Mouse (Mus musculus) ES-Bruce4 (cell line): ENCODE measurements around the gene Scgb1b20. TPM values are rescaled to one million over a fixed set of nuclear protein-coding genes. Genes with fewer than 3 reads are reported as not detected.
"Not testable (repeated sequence)": the region's sequence is repeated elsewhere in the genome, so short reads cannot be mapped to it uniquely, and the experiment has no call there.

Source experiments
- H3K27ac ChIP-seq: 2 replicates; pipeline ENCODE4 v1.5.1; 2012; ENCODE audit warnings: low read length, inconsistent platforms; ENCODE audit not compliant: insufficient read depth
- H3K27me3 ChIP-seq: 2 replicates; pipeline ENCODE4 v1.6.1; 2012; ENCODE audit warnings: mild to moderate bottlenecking, low read length, inconsistent platforms; ENCODE audit not compliant: control insufficient read depth, poor library complexity, insufficient read depth, severe bottlenecking
- H3K36me3 ChIP-seq: 2 replicates; pipeline ENCODE4 v1.6.1; 2012; ENCODE audit warnings: inconsistent platforms, mild to moderate bottlenecking, low read length, moderate library complexity; ENCODE audit not compliant: control insufficient read depth, poor library complexity, insufficient read depth, severe bottlenecking
- H3K4me1 ChIP-seq: one replicate; pipeline ENCODE4 v1.8.1; 2011; ENCODE audit warnings: low read length; ENCODE audit not compliant: control insufficient read depth, insufficient read depth
- H3K4me3 ChIP-seq: 2 replicates; pipeline ENCODE4 v1.5.1; 2011; ENCODE audit warnings: low read depth, mild to moderate bottlenecking, low read length
- H3K9ac ChIP-seq: 2 replicates; pipeline ENCODE4 v1.6.1; 2012; ENCODE audit warnings: low read depth, mild to moderate bottlenecking, inconsistent platforms; ENCODE audit not compliant: poor library complexity, severe bottlenecking
- H3K9me3 ChIP-seq: replicated peaks from 2 replicates; pipeline ENCODE4 v1.6.1; 2012; ENCODE audit warnings: mild to moderate bottlenecking, low read length, inconsistent platforms; ENCODE audit not compliant: control insufficient read depth, poor library complexity, insufficient read depth, severe bottlenecking
- CTCF ChIP-seq: IDR thresholded peaks from one replicate; pipeline ENCODE4 v1.8.1; 2011; ENCODE audit warnings: low read depth, low read length
- EP300 ChIP-seq: IDR thresholded peaks from 2 replicates; pipeline ENCODE4 v1.6.1; 2011; ENCODE audit warnings: low read depth, low read length; ENCODE audit not compliant: insufficient read depth
- POLR2A ChIP-seq: IDR thresholded peaks from one replicate; pipeline ENCODE4 v1.8.1; 2011; ENCODE audit warnings: low read length; ENCODE audit not compliant: insufficient read depth
- polyA plus RNA-seq: library from polyadenylated mRNA; stranded (reverse); fragments of >200 nt; gene quantifications from 2 replicates; pipeline ENCODE4 v1.2.4, GENCODE M21; 2011; ENCODE audit warnings: low read depth; ENCODE audit not compliant: missing spikeins, insufficient read depth, insufficient read length

The Scgb1b20 gene
- polyA plus RNA-seq: not detected in 2 replicates

DNA sequence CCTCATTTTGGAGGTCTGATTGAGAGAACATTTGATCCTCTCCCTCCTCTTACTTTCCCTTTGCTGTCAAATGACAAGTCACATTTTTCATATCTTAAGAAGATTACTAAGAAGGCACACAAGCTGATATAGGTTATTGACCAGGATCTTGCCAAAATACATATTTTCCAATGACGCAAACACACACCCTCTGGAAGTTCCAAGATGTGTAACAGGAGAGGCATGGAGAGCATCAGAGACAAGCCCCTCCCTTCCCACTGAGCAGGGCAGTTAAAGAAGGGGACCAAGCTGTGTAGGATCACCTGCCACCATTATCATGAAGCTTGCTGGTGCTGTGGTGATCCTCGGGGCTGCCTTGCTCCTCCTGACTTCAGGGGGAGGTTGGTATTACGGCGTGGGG is at the start of gene Scgb1b20:
Gene Scgb1b20, plus strand, starts transcription at position 301 of the 400 bp plus-strand sequence.
- not testable (repeated sequence) for H3K36me3 ChIP-seq

DNA sequence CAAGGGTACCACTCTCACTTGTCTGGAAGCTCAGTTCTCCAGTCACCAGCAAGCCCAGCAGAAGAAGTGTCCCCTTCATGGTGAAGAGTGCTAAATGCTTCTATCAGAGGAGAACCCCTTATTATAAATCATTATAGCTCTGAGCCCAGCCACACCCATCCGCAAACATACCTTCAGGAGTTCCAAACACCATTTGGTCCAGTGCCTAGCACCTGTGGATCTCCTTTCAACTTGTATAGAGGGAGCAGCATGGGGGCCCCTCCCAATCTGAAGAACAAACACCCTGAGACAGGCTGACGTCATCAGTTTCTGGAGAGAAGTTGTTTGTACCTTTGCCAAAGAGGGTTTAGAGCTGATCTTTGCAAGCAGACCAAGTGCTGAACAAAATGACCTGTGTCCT is 6.8 kb upstream of the Scgb1b20 start, which contains the start of gene Scgb2b20:
Gene Scgb2b20, minus strand, starts transcription at position 101 of the 400 bp plus-strand sequence.
- H3K9me3 ChIP-seq, H3K27me3 ChIP-seq, H3K4me1 ChIP-seq, H3K27ac ChIP-seq, H3K36me3 ChIP-seq, H3K9ac ChIP-seq, H3K4me3 ChIP-seq: not testable (repeated sequence)

More for the DNA sequence above, at the start of gene Scgb1b20:
- not testable (repeated sequence) for H3K27ac ChIP-seq, H3K4me3 ChIP-seq, H3K9ac ChIP-seq, H3K4me1 ChIP-seq, H3K27me3 ChIP-seq, H3K9me3 ChIP-seq

DNA sequence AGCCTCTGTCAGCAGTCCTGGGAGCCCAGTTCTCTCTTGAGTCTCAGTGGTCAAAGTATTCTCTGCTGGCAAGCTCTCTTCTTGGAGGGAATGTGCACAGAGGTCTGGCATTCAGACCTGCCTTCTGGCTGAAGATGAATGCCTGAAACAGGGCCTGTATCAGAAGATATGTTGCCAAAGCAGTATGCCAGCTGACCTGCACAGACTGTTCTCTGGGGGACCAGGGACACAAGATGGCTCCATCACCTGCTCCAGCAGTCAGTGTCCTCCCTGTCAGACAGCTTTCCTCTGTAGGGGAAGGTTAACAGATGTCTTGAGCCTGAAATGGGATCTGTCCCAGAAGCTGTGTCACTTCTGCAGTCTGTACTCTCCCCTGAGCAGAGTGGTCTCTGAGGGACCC is 26.7 kb downstream of the Scgb1b20 start:
- H3K36me3 ChIP-seq, H3K9me3 ChIP-seq, H3K27ac ChIP-seq, H3K9ac ChIP-seq, H3K4me1 ChIP-seq, H3K27me3 ChIP-seq, H3K4me3 ChIP-seq: not testable (repeated sequence)

DNA sequence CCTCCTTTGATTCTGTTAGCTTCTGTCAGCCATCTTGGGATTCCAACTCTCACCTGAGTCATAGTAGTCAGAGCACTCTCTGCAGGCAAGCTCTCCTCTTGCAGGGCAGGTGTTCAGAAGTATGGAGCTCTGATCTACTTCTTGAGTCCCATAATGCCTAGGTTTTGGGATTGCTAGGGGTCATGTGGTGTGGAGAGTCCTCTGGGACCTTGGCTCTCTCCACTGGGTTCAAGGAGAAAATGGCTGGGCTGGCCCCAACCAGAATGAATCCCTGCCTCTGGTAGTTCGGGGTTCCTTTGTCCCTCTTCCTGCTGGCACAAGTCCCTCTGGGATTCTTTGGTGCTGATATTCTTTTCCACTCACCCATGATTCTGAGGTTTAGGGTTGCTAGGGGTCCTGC is 28.6 kb downstream of the Scgb1b20 start:
- Histone ChIP-seq H3K36me3 (no peaks in the 10 kb centered on the region), H3K9me3 (no peaks in the 10 kb centered on the region; the same call in 1 of the 2 replicates), H3K9ac (no peak overlapping the region), H3K27me3 (no peaks in the 10 kb centered on the region), H3K4me1 (no peaks in the 10 kb centered on the region), H3K27ac (no peak overlapping the region), H3K4me3 (no peak overlapping the region)
- TF ChIP-seq CTCF (no peak), EP300 (no peak), POLR2A (no peak)

- H3K36me3 ChIP-seq, H3K4me3 ChIP-seq, H3K27me3 ChIP-seq, H3K9me3 ChIP-seq, H3K27ac ChIP-seq, H3K4me1 ChIP-seq, H3K9ac ChIP-seq: not testable (repeated sequence)
Measured at GRCm38 (mm10) chr7:33409681-33410080, 36.6 kb downstream of the Scgb1b20 start.

Other genes starting within 250 kb of the Scgb1b20 start
- gene Scgb2b18, start 199.4 kb upstream of the Scgb1b20 start, polyA plus RNA-seq: not detected in 2 replicates
- not detected in 2 replicates for gene Scgb1b18, start 187.7 kb upstream of the Scgb1b20 start, polyA plus RNA-seq
- gene Scgb2b19, start 92.9 kb upstream of the Scgb1b20 start, polyA plus RNA-seq: not detected in 2 replicates
- not detected in 2 replicates for gene Scgb1b19, start 85.9 kb upstream of the Scgb1b20 start, polyA plus RNA-seq
- gene Scgb2b20, start 6.9 kb upstream of the Scgb1b20 start, polyA plus RNA-seq: not detected in 2 replicates
- gene Scgb2b21, start 147.2 kb downstream of the Scgb1b20 start, polyA plus RNA-seq: not detected in 2 replicates